Mouse (Mus musculus): Measurements from ENCODE around the gene Npm3. TPM values are rescaled to one million over a fixed set of nuclear protein-coding genes. Genes with fewer than 3 reads are reported as not detected.

The Npm3 gene
- polyA plus RNA-seq, 1 experiment: 50.0 TPM

GRCm38 (mm10) chr19:45740817-45741216 lies 8.6 kb downstream of the Npm3 start:
- no peak for TF ChIP-seq POLR2A (IDR thresholded peaks at IDR 0.05; ENCODE audit: borderline replicate concordance, extremely low read depth, insufficient read depth, insufficient read length, poor library complexity, severe bottlenecking)
- TF ChIP-seq CTCF (IDR thresholded peaks at IDR 0.05; ENCODE audit: borderline replicate concordance, extremely low read depth, insufficient read depth, insufficient read length): no peak
- DNase-seq (ENCODE audit: low read depth): no peak

GRCm38 (mm10) chr19:45740233-45740632 lies 9.2 kb downstream of the Npm3 start:
- no peak for TF ChIP-seq CTCF (IDR thresholded peaks at IDR 0.05; ENCODE audit: borderline replicate concordance, extremely low read depth, insufficient read depth, insufficient read length)
- TF ChIP-seq POLR2A (IDR thresholded peaks at IDR 0.05; ENCODE audit: borderline replicate concordance, extremely low read depth, insufficient read depth, insufficient read length, poor library complexity, severe bottlenecking): no peak
- DNase-seq (ENCODE audit: low read depth): no peak

- no peak for DNase-seq (ENCODE audit: low read depth)
- TF ChIP-seq CTCF (IDR thresholded peaks at IDR 0.05; ENCODE audit: borderline replicate concordance, extremely low read depth, insufficient read depth, insufficient read length) (no peak), POLR2A (IDR thresholded peaks at IDR 0.05; ENCODE audit: borderline replicate concordance, extremely low read depth, insufficient read depth, insufficient read length, poor library complexity, severe bottlenecking) (no peak)
Observed at GRCm38 (mm10) chr19:45738521-45738920, 10.9 kb downstream of the Npm3 start.

- no peak for DNase-seq (ENCODE audit: low read depth)
- TF ChIP-seq POLR2A (IDR thresholded peaks at IDR 0.05; ENCODE audit: borderline replicate concordance, extremely low read depth, insufficient read depth, insufficient read length, poor library complexity, severe bottlenecking) (no peak), CTCF (IDR thresholded peaks at IDR 0.05; ENCODE audit: borderline replicate concordance, extremely low read depth, insufficient read depth, insufficient read length) (no peak)
Observed at GRCm38 (mm10) chr19:45737846-45738484, 11.4 kb downstream of the Npm3 start.

DNA sequence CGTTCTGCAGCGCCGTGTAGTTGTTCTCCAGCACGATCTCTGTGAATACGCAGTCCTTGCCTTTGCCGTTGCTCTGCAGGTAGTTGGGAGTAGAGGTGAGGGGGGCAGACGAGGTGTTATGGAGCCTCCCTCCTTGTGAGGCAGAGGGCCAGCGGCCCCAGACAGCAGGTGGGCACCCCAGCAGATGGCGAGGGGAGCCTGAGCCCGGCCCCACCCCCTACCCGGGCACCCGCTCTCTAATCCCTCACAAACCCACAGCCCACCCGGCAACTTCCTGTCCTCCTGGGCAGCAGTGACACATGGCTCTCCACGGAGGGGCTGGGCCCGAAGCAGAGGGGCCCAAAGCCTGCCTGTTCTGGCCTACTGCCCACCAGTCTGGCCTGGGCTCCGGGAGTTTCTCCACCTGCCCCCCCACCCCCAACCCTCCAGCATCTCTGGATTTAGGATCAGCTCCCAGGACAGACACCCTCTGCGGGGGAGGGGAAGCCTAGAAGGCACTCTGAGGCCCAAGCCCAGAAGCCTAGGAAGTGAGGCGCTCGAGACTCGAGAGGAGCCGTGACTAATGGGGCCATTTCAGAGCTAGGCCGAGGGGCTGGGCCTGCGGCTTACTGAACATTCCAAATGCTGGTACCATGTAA lies 12.1 kb downstream of the Npm3 start:
- DNase-seq (ENCODE audit: low read depth): peak; percentile 47
- no peak for TF ChIP-seq POLR2A (IDR thresholded peaks at IDR 0.05; ENCODE audit: borderline replicate concordance, extremely low read depth, insufficient read depth, insufficient read length, poor library complexity, severe bottlenecking)
- TF ChIP-seq CTCF (IDR thresholded peaks at IDR 0.05; ENCODE audit: borderline replicate concordance, extremely low read depth, insufficient read depth, insufficient read length): no peak

DNA sequence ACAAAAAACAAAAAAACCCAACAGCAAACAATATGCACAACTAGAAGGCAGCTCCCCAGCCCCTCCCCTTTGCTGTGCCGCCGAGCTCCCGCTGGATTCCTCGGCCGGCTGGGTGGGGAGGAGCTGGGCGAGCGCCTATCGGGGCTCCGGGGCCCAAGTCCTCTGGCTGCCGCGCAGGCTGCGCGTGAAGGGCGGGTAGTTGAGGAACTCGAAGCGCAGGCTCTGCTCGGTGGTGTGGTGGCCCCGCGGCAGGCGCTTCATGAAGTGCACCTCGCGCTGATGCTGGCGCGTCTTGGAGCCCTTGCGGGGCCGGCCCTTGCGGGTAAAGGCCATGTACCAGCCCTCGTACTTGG lies 12.6 kb downstream of the Npm3 start:
- peak; percentile 77 for DNase-seq (ENCODE audit: low read depth)
- TF ChIP-seq CTCF (IDR thresholded peaks at IDR 0.05; ENCODE audit: borderline replicate concordance, extremely low read depth, insufficient read depth, insufficient read length) (no peak), POLR2A (IDR thresholded peaks at IDR 0.05; ENCODE audit: borderline replicate concordance, extremely low read depth, insufficient read depth, insufficient read length, poor library complexity, severe bottlenecking) (no peak)

DNA sequence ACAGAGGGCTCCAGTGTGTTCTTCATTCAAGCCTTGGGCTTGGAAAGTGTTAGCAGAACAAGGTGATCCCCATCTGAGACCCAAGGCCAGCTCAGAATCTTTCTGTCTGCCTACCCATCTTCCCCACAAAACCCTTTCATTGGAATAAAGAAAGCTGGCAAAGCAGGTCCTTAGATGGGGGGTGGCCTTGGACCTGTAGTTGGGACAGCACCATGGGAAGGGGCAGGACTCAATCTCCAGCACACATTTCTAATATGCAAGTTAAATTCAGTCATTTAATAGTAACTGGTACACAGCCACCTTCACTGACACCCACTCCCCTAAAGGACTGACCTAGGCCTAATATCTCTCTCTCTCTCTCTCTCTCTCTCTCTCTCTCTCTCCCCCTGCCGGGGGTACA lies 13.2 kb downstream of the Npm3 start:
- TF ChIP-seq POLR2A (IDR thresholded peaks at IDR 0.05; ENCODE audit: borderline replicate concordance, extremely low read depth, insufficient read depth, insufficient read length, poor library complexity, severe bottlenecking): no peak
- TF ChIP-seq CTCF (IDR thresholded peaks at IDR 0.05; ENCODE audit: borderline replicate concordance, extremely low read depth, insufficient read depth, insufficient read length): no peak
- no peak for DNase-seq (ENCODE audit: low read depth)

GRCm38 (mm10) chr19:45734762-45735161 lies 14.6 kb downstream of the Npm3 start:
- TF ChIP-seq POLR2A (IDR thresholded peaks at IDR 0.05; ENCODE audit: borderline replicate concordance, extremely low read depth, insufficient read depth, insufficient read length, poor library complexity, severe bottlenecking): no peak
- TF ChIP-seq CTCF (IDR thresholded peaks at IDR 0.05; ENCODE audit: borderline replicate concordance, extremely low read depth, insufficient read depth, insufficient read length): no peak
- DNase-seq (ENCODE audit: low read depth): no peak

- DNase-seq (ENCODE audit: low read depth): no peak
- TF ChIP-seq POLR2A (IDR thresholded peaks at IDR 0.05; ENCODE audit: borderline replicate concordance, extremely low read depth, insufficient read depth, insufficient read length, poor library complexity, severe bottlenecking): no peak
- no peak for TF ChIP-seq CTCF (IDR thresholded peaks at IDR 0.05; ENCODE audit: borderline replicate concordance, extremely low read depth, insufficient read depth, insufficient read length)
Observed at GRCm38 (mm10) chr19:45734191-45734590, 15.2 kb downstream of the Npm3 start.

DNA sequence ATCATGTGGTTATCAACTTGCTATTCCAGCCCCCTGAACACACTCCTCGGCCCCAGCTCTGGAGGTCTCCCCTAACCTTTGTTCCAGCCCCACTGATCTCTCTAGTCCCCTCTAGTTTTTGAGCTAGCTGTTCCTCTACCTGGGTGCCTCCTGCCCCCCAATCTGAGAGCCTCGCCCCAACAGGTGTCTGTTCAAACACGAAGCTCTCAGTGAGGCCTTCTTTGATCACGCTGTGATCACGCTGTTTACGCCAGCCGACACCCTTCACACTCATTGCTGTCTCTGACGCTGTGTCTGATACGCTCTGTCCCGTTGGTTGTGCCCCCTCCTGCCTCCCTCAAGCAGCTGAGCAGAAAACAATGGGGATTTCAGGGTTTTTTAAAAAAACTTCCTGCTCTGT lies 15.8 kb downstream of the Npm3 start:
- DNase-seq (ENCODE audit: low read depth): no peak
- TF ChIP-seq POLR2A (IDR thresholded peaks at IDR 0.05; ENCODE audit: borderline replicate concordance, extremely low read depth, insufficient read depth, insufficient read length, poor library complexity, severe bottlenecking): no peak
- no peak for TF ChIP-seq CTCF (IDR thresholded peaks at IDR 0.05; ENCODE audit: borderline replicate concordance, extremely low read depth, insufficient read depth, insufficient read length)

GRCm38 (mm10) chr19:45731658-45732057 lies 17.7 kb downstream of the Npm3 start:
- TF ChIP-seq CTCF (IDR thresholded peaks at IDR 0.05; ENCODE audit: borderline replicate concordance, extremely low read depth, insufficient read depth, insufficient read length): no peak
- no peak for TF ChIP-seq POLR2A (IDR thresholded peaks at IDR 0.05; ENCODE audit: borderline replicate concordance, extremely low read depth, insufficient read depth, insufficient read length, poor library complexity, severe bottlenecking)
- DNase-seq (ENCODE audit: low read depth): no peak

DNA sequence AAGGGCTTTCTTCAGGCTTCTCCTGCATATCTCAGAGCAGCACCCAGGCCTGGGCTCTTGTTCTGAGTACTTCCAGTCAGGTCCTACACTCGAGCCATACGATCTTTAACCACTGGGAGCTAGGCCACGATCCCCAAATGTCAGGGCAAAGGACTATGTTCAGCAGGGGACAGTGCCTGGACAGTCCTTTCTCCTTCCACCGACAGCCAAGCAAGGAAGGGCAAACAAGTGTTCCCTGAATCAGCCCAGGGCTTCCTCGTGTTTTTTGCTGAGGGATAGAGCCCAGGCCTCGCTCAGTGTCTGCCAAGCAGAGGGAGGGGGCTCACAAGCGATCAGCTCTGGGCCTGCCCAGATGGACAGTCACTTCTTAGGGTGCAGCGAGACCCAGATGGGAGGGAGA lies 19.3 kb downstream of the Npm3 start:
- no peak for DNase-seq (ENCODE audit: low read depth)
- TF ChIP-seq POLR2A (IDR thresholded peaks at IDR 0.05; ENCODE audit: borderline replicate concordance, extremely low read depth, insufficient read depth, insufficient read length, poor library complexity, severe bottlenecking) (no peak), CTCF (IDR thresholded peaks at IDR 0.05; ENCODE audit: borderline replicate concordance, extremely low read depth, insufficient read depth, insufficient read length) (no peak)

Data from brain, embryonic 14.5 days (tissue).